Mouse (Mus musculus): Measurements from ENCODE around the gene Obscn. TPM values are rescaled to one million over a fixed set of nuclear protein-coding genes. Genes with fewer than 3 reads are reported as not detected.

The Obscn gene
- polyA plus RNA-seq, 1 experiment = 0.43 TPM

- no peak for TF ChIP-seq CTCF (IDR thresholded peaks at IDR 0.05; ENCODE audit: borderline replicate concordance, insufficient read depth, low read depth, low read length)
- no peak for TF ChIP-seq POLR2A (IDR thresholded peaks at IDR 0.05; ENCODE audit: borderline replicate concordance, insufficient read depth, low read length)
- no peak overlapping the region for H3K27ac ChIP-seq (ENCODE audit: insufficient read depth, low read length)
- H3K27me3 ChIP-seq (ENCODE audit: control insufficient read depth, insufficient read depth, low read length) = no peaks in the 10 kb centered on the region
- WGBS = 86% methylated on average over 3 of the region's 3 CpGs
- H3K4me1 ChIP-seq (ENCODE audit: control insufficient read depth, insufficient read depth, low read length) = no peaks in the 10 kb centered on the region
- H3K4me3 ChIP-seq (replicated peaks; ENCODE audit: insufficient read depth, low read depth, low read length) = no peak overlapping the region
- peak in 1 of 2 experiments; percentile 1 for DNase-seq
Measured at GRCm38 (mm10) chr11:59169807-59170206, 33.6 kb upstream of the Obscn start.

DNA sequence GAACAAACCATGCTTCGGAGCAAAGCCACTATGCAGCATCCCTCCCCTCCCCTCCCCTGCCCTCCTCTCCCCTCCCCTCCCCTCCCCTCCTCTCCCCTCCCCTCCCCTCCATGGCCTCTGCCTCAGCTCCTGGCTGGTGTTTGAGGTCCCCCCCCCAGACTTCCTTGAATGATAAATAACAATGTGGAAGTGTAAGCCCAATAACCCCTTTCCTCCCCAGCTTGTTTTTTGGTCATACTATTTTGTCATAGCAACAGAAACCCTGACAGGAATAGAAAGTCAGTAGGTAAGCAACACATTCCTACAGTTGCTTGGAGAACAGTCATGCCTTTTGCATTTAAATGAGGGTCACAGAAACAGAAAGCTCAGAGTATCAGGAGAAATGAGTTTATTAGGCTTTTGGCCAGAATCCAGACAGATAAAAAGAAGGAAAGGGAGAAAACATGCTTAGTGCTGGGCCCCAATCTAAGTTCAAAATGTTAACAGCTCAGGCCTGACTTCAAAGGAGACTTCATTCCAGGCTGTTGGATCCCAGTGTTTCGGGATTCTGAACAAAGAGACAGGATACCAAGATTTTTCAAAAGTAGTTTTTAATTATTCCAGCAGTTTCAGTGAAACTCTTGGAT is 29.5 kb upstream of the Obscn start:
- H3K27ac ChIP-seq (ENCODE audit: insufficient read depth, low read length) = no peak overlapping the region
- 32% methylated on average over 2 of the region's 2 CpGs for WGBS

DNA sequence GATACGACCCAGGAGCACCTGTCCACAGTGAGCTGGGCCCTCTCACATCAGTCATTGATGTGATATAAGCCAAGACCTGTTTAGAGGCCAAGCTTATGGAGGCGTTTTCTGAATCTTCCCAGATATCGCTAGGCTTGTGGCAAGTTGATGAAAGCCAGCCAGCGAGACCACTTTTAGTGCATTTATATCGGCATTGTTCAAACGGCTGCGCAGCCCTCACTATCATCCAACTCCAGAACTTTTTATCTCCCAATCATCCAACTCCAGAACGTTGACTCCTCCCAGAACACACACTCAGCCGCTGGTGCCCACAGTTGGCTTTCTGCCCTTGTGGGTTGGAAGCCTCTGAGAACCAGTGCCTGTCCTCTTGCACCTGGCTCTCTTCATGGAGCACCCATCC is 28.2 kb upstream of the Obscn start:
- DNase-seq = no peak
- H3K4me3 ChIP-seq (replicated peaks; ENCODE audit: insufficient read depth, low read depth, low read length) = no peak overlapping the region
- no peaks in the 10 kb centered on the region for H3K27me3 ChIP-seq (ENCODE audit: control insufficient read depth, insufficient read depth, low read length)
- H3K27ac ChIP-seq (ENCODE audit: insufficient read depth, low read length) = no peak overlapping the region
- no peak for TF ChIP-seq POLR2A (IDR thresholded peaks at IDR 0.05; ENCODE audit: borderline replicate concordance, insufficient read depth, low read length)
- TF ChIP-seq CTCF (IDR thresholded peaks at IDR 0.05; ENCODE audit: borderline replicate concordance, insufficient read depth, low read depth, low read length) = no peak
- WGBS = 71% methylated on average over 9 of the region's 9 CpGs
- no peaks in the 10 kb centered on the region; the same call in 1 of the 2 replicates for H3K4me1 ChIP-seq (ENCODE audit: control insufficient read depth, insufficient read depth, low read length)

More for the DNA sequence above, 29.5 kb upstream of the Obscn start:
- Histone ChIP-seq H3K4me1 (ENCODE audit: control insufficient read depth, insufficient read depth, low read length) (no peaks in the 10 kb centered on the region; the same call in 1 of the 2 replicates), H3K27me3 (ENCODE audit: control insufficient read depth, insufficient read depth, low read length) (no peaks in the 10 kb centered on the region), H3K4me3 (replicated peaks; ENCODE audit: insufficient read depth, low read depth, low read length) (no peak overlapping the region)
- no peak for TF ChIP-seq POLR2A (IDR thresholded peaks at IDR 0.05; ENCODE audit: borderline replicate concordance, insufficient read depth, low read length)
- TF ChIP-seq CTCF (IDR thresholded peaks at IDR 0.05; ENCODE audit: borderline replicate concordance, insufficient read depth, low read depth, low read length) = no peak
- DNase-seq = no peak

- TF ChIP-seq POLR2A (IDR thresholded peaks at IDR 0.05; ENCODE audit: borderline replicate concordance, insufficient read depth, low read length) = peak; percentile 59; the same call in 1 of the 2 replicates
- no peak for TF ChIP-seq CTCF (IDR thresholded peaks at IDR 0.05; ENCODE audit: borderline replicate concordance, insufficient read depth, low read depth, low read length)
- DNase-seq = peak; percentile 99 to 100
- Histone ChIP-seq H3K27ac (ENCODE audit: insufficient read depth, low read length) (peak within 1 kb of the TSS; percentile 99), H3K4me1 (ENCODE audit: control insufficient read depth, insufficient read depth, low read length) (no peaks in the 10 kb centered on the region; the same call in 1 of the 2 replicates), H3K4me3 (replicated peaks; ENCODE audit: insufficient read depth, low read depth, low read length) (peak within 1 kb of the TSS; percentile 81), H3K27me3 (ENCODE audit: control insufficient read depth, insufficient read depth, low read length) (no peaks in the 10 kb centered on the region)
- WGBS = 3% methylated on average over 68 of the region's 68 CpGs
Measured at GRCm38 (mm10) chr11:59163255-59164236, 27.3 kb upstream of the Obscn start, which contains the start of gene Iba57. TSS of gene Iba57 (minus strand) at chr11:59163739.

DNA sequence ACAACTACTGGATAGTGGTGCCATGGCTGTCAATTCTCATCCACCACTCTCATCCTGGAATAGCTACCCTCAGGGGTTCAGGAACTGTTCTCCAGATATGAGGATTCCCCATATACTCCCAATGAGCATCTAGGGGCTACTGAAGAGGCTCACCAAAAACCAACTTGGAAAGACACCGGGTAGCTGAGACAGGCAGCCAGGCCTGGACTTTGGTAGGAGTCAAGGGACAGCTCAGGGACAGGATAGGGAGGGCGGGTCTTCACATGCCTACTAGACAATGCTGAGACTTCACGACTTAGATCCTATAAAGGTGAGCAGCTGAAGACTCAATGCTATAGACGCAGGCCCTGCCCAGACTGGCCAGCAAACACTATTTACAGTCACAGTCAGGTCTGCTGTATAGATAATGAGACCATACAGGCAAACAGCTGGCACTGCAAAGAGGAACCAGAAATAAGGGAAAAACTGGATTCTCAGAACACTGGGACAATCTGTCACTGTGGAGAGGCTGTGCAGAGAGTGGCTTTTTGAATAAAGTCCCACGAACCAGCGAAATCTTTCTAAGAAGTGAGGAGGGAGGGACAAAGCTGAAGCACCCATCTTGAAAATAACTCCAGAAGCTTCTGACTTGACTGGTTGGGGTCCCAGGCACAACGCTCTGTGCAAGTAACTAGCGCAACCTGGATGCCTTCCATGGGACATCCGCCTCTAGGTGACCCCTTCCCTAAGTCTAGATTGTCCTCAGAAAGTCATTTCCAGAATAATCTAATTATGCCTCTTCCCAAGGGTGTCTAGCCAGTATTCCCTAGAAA is 26.4 kb upstream of the Obscn start:
- H3K27me3 ChIP-seq (ENCODE audit: control insufficient read depth, insufficient read depth, low read length) = no peaks in the 10 kb centered on the region
- H3K27ac ChIP-seq (ENCODE audit: insufficient read depth, low read length) = peak overlapping the region; percentile 55
- TF ChIP-seq CTCF (IDR thresholded peaks at IDR 0.05; ENCODE audit: borderline replicate concordance, insufficient read depth, low read depth, low read length) (no peak), POLR2A (IDR thresholded peaks at IDR 0.05; ENCODE audit: borderline replicate concordance, insufficient read depth, low read length) (no peak)
- no peak for DNase-seq
- H3K4me1 ChIP-seq (ENCODE audit: control insufficient read depth, insufficient read depth, low read length) = no peaks in the 10 kb centered on the region; the same call in 1 of the 2 replicates
- peak overlapping the region; percentile 56 for H3K4me3 ChIP-seq (replicated peaks; ENCODE audit: insufficient read depth, low read depth, low read length)
- 50% methylated on average over 9 of the region's 9 CpGs for WGBS

GRCm38 (mm10) chr11:59161398-59161797 is 25.2 kb upstream of the Obscn start:
- TF ChIP-seq CTCF (IDR thresholded peaks at IDR 0.05; ENCODE audit: borderline replicate concordance, insufficient read depth, low read depth, low read length) = no peak
- TF ChIP-seq POLR2A (IDR thresholded peaks at IDR 0.05; ENCODE audit: borderline replicate concordance, insufficient read depth, low read length) = no peak
- no peaks in the 10 kb centered on the region; the same call in 1 of the 2 replicates for H3K4me1 ChIP-seq (ENCODE audit: control insufficient read depth, insufficient read depth, low read length)
- DNase-seq = no peak
- no peak overlapping the region for H3K27ac ChIP-seq (ENCODE audit: insufficient read depth, low read length)
- no peaks in the 10 kb centered on the region for H3K27me3 ChIP-seq (ENCODE audit: control insufficient read depth, insufficient read depth, low read length)
- H3K4me3 ChIP-seq (replicated peaks; ENCODE audit: insufficient read depth, low read depth, low read length) = no peak overlapping the region
- 30% methylated on average over 5 of the region's 5 CpGs for WGBS

DNA sequence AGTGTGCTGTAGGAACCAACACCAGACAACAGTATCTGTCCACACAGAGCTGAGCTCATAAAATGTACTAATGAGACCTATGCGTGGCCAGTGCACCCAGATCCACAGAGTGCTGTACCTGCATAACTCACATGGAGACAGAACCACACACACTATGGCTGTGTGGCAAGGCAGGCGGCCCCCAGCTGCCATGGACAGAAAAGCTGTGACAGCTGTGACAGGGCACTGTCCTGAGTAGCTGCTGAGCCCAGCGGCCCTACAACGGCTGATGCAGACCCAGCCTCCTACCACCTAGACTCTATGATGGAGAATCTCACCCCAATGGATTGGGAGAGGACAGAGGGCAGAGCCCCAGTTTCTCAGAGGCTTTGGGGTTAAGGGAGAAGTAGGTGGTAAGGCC is 23.4 kb upstream of the Obscn start:
- Histone ChIP-seq H3K27me3 (ENCODE audit: control insufficient read depth, insufficient read depth, low read length) (no peaks in the 10 kb centered on the region), H3K27ac (ENCODE audit: insufficient read depth, low read length) (no peak overlapping the region), H3K4me3 (replicated peaks; ENCODE audit: insufficient read depth, low read depth, low read length) (no peak overlapping the region), H3K4me1 (ENCODE audit: control insufficient read depth, insufficient read depth, low read length) (no peaks in the 10 kb centered on the region; the same call in 1 of the 2 replicates)
- DNase-seq = no peak
- 85% methylated on average over 4 of the region's 4 CpGs for WGBS
- no peak for TF ChIP-seq CTCF (IDR thresholded peaks at IDR 0.05; ENCODE audit: borderline replicate concordance, insufficient read depth, low read depth, low read length)
- no peak for TF ChIP-seq POLR2A (IDR thresholded peaks at IDR 0.05; ENCODE audit: borderline replicate concordance, insufficient read depth, low read length)
